Comparison of ENCODE assay signal across 15 mouse cellular contexts in the genomic region with DNA sequence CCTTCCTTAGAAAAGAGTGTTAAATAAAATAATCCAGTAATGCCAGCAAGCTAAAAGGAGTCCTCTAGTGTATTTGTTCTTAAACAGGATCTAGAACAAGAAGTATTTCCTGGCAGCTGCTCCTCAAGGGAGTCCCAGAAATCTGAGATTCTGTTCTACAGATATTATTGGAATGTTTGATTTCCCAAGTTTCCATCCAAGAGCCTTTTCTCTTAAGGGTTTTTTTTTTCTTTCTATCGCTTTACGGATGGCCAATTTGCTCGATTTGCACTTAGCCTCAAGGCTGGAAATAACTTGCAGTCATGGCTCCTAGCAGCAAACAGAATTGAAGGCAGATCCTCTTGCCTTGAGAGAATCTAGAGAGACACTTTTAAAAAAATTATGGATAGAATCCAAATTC.
DNase-seq lines count a peak whose midpoint lies in the region; ATAC-seq lines count a peak whose summit lies in the region.
"Had no signal": no experiment of that assay in that cellular context is flagged by ENCODE, and none has a peak within 500 bp of the region (broad histone marks: within the 10 kb centered on the region; RNA-seq: fewer than 3 reads in every experiment).

No protein-coding gene starts in this region.

- DNase-seq in frontal cortex, postnatal 25 days (ENCODE audit: low spot score in 2 of 2) = no peak
- DNase-seq in layer of hippocampus, adult 18-20 months (ENCODE audit: low spot score in 2 of 2) = peak; percentile 20 to 58
- DNase-seq in layer of hippocampus, postnatal 25 days (ENCODE audit: extremely low spot score in 1 of 2, low spot score in 1 of 2) = no peak
- DNase-seq in lung, postnatal 36 days = peak; percentile 4
- DNase-seq in lung, postnatal 10 days = no peak
- DNase-seq in skeletal muscle tissue, adult 2 months (ENCODE audit: low read depth, low spot score) = peak; percentile 7
- no peak for DNase-seq in cerebellum, postnatal 14 days
- DNase-seq: cerebellum, postnatal 36 days; gastrocnemius, postnatal 25 days; kidney, adult 8-10 months; kidney, postnatal 4 days; thymus, adult 18-20 months had no signal

- ATAC-seq in frontal cortex, adult (ENCODE audit: low TSS enrichment) = peak; percentile 91
- ATAC-seq: forebrain, embryonic 15.5 days; midbrain, embryonic 13.5 days had no signal

Comparison
In these comparisons a context has a peak if more than half of its experiments do, and no peak if none do; other contexts are left out.
1. DNase-seq: peak in layer of hippocampus, adult 18-20 months (2 of 2), lung, postnatal 36 days (single experiment) and skeletal muscle tissue, adult 2 months (single experiment); none in frontal cortex, postnatal 25 days (0 of 2), layer of hippocampus, postnatal 25 days (0 of 2), lung, postnatal 10 days (single experiment) and cerebellum, postnatal 14 days (0 of 2).